Mouse (Mus musculus) CH12.LX (cell line): ENCODE data around the gene Rbm14. TPM values are rescaled to one million over a fixed set of nuclear protein-coding genes. Genes with fewer than 3 reads are reported as not detected.

ENCODE experiments used
- DNase-seq: peaks from one replicate; pipeline ENCODE4 v3.0.0-alpha.2; 2013; ENCODE audit errors: extremely low read depth
- H3K27ac ChIP-seq: 2 replicates; pipeline ENCODE4 v1.5.1; 2012; ENCODE audit warnings: low read depth, mild to moderate bottlenecking, control low read depth, moderate library complexity; ENCODE audit not compliant: insufficient read depth
- H3K27me3 ChIP-seq: replicated peaks from 2 replicates; pipeline ENCODE3; 2012; ENCODE audit warnings: inconsistent platforms
- H3K36me3 ChIP-seq, 2 experiments: replicated peaks in 1 of 2; 2 replicates each; pipeline versions ENCODE3 to v1.6.1; 2012; ENCODE audit warnings: inconsistent platforms in 1 of 2, low read length in 1 of 2, mild to moderate bottlenecking in 1 of 2, mixed read lengths in 1 of 2, moderate library complexity in 1 of 2; ENCODE audit not compliant: control insufficient read depth in 1 of 2, insufficient read depth in 1 of 2
- H3K4me1 ChIP-seq, 2 experiments: 2 replicates each; pipeline ENCODE4 v1.6.1; 2012; ENCODE audit warnings: inconsistent platforms in 1 of 2, moderate library complexity in 1 of 2; ENCODE audit not compliant: insufficient read depth in 2 of 2, control insufficient read depth in 1 of 2
- H3K4me2 ChIP-seq: 2 replicates; pipeline ENCODE4 v1.6.1; 2012; ENCODE audit warnings: low read depth, mild to moderate bottlenecking, control low read depth; ENCODE audit not compliant: poor library complexity, insufficient read depth, severe bottlenecking
- H3K4me3 ChIP-seq, 3 experiments: fragments of 150-350 bp in 1 of 3; sonication (generic) in 1 of 3; replicated peaks in 1 of 3; 2 replicates each; pipeline versions ENCODE3 to v1.5.1; 2011 to 2012; ENCODE audit warnings: low read depth in 2 of 3, low read length in 2 of 3, mild to moderate bottlenecking in 2 of 3, moderate library complexity in 2 of 3, control low read depth in 1 of 3, improper control_type of control experiment in 1 of 3, inconsistent platforms in 1 of 3, mixed read lengths in 1 of 3; ENCODE audit not compliant: poor library complexity in 1 of 3
- H3K79me2 ChIP-seq: replicated peaks from 2 replicates; pipeline ENCODE4 v1.6.1; 2012; ENCODE audit warnings: mild to moderate bottlenecking, moderate library complexity; ENCODE audit not compliant: control insufficient read depth, poor library complexity, insufficient read depth, severe bottlenecking; ENCODE audit errors: extremely low read depth
- H3K9ac ChIP-seq: 2 replicates; pipeline ENCODE4 v1.6.1; 2012; ENCODE audit warnings: low read depth, mild to moderate bottlenecking, control low read depth, moderate library complexity; ENCODE audit not compliant: insufficient read depth
- H3K9me3 ChIP-seq: replicated peaks from 2 replicates; pipeline ENCODE3; 2012; ENCODE audit warnings: low read length, inconsistent platforms, mixed read lengths
- BHLHE40 ChIP-seq: IDR thresholded peaks from 2 replicates; pipeline ENCODE4 v1.6.1; 2011; ENCODE audit warnings: mild to moderate bottlenecking, low read depth, low read length, improper control_type of control experiment
- CHD1 ChIP-seq: IDR thresholded peaks from 2 replicates; pipeline ENCODE4 v1.6.1; 2012; ENCODE audit warnings: low read depth, low read length, improper control_type of control experiment, inconsistent platforms
- CHD2 ChIP-seq: IDR thresholded peaks from 2 replicates; pipeline ENCODE4 v1.6.1; 2011; ENCODE audit warnings: low read length, improper control_type of control experiment
- HCFC1 ChIP-seq: IDR thresholded peaks from 2 replicates; pipeline ENCODE4 v1.6.1; 2012; ENCODE audit warnings: low read depth, mild to moderate bottlenecking, inconsistent platforms, low read length, improper control_type of control experiment
- IRF4 ChIP-seq: IDR thresholded peaks from 2 replicates; pipeline ENCODE4 v1.6.1; 2014; ENCODE audit warnings: low read depth, mild to moderate bottlenecking, inconsistent platforms, low read length, improper control_type of control experiment
- JUN ChIP-seq: IDR thresholded peaks from 2 replicates; pipeline ENCODE4 v1.6.1; 2011; ENCODE audit warnings: low read depth, mild to moderate bottlenecking, low read length, improper control_type of control experiment, moderate library complexity; ENCODE audit not compliant: insufficient read depth
- JUND ChIP-seq: conservative IDR thresholded peaks from 2 replicates; pipeline ENCODE4 v1.6.1; 2011; ENCODE audit warnings: low read depth, low read length, improper control_type of control experiment
- MAFK ChIP-seq: IDR thresholded peaks from 2 replicates; pipeline ENCODE4 v1.6.1; 2011; ENCODE audit warnings: low read length, improper control_type of control experiment; ENCODE audit not compliant: insufficient replicate concordance
- MEF2A ChIP-seq: IDR thresholded peaks from 2 replicates; pipeline ENCODE4 v1.6.1; 2014; ENCODE audit warnings: low read depth, mild to moderate bottlenecking, inconsistent platforms, low read length, improper control_type of control experiment, borderline replicate concordance
- NELFE ChIP-seq: IDR thresholded peaks from 2 replicates; pipeline ENCODE4 v1.6.1; 2011; ENCODE audit warnings: low read depth, low read length, improper control_type of control experiment
- NRF1 ChIP-seq: IDR thresholded peaks from 2 replicates; pipeline ENCODE4 v1.6.1; 2014; ENCODE audit warnings: low read depth, mild to moderate bottlenecking, inconsistent platforms, low read length, improper control_type of control experiment, moderate library complexity
- POLR2A ChIP-seq: IDR thresholded peaks from 2 replicates; pipeline ENCODE4 v1.6.1; 2011; ENCODE audit warnings: low read depth, mild to moderate bottlenecking, improper control_type of control experiment, low read length
- RAD21 ChIP-seq: IDR thresholded peaks from 2 replicates; pipeline ENCODE4 v1.6.1; 2011; ENCODE audit warnings: low read depth, mild to moderate bottlenecking, low read length, improper control_type of control experiment, moderate library complexity
- RCOR1 ChIP-seq: conservative IDR thresholded peaks from 2 replicates; pipeline ENCODE4 v1.6.1; 2012; ENCODE audit warnings: low read depth, mild to moderate bottlenecking, inconsistent platforms, low read length, improper control_type of control experiment
- SIN3A ChIP-seq: IDR thresholded peaks from 2 replicates; pipeline ENCODE4 v1.6.1; 2012; ENCODE audit warnings: low read length, improper control_type of control experiment, inconsistent platforms
- SMC3 ChIP-seq: IDR thresholded peaks from 2 replicates; pipeline ENCODE4 v1.6.1; 2011; ENCODE audit warnings: low read depth, low read length, improper control_type of control experiment
- TCF12 ChIP-seq: IDR thresholded peaks from 2 replicates; pipeline ENCODE4 v1.6.1; 2014; ENCODE audit warnings: low read depth, mild to moderate bottlenecking, inconsistent platforms, low read length, improper control_type of control experiment
- USF2 ChIP-seq: conservative IDR thresholded peaks from 2 replicates; pipeline ENCODE4 v1.6.1; 2011; ENCODE audit warnings: low read depth, low read length, improper control_type of control experiment
- ZMIZ1 ChIP-seq: IDR thresholded peaks from 2 replicates; pipeline ENCODE4 v1.6.1; 2012; ENCODE audit warnings: low read depth, mild to moderate bottlenecking, inconsistent platforms, low read length, improper control_type of control experiment
- ZNF384 ChIP-seq: IDR thresholded peaks from 2 replicates; pipeline ENCODE4 v1.6.1; 2012; ENCODE audit warnings: low read depth, low read length, improper control_type of control experiment, inconsistent platforms
- dilution Hi-C: fragments of 300-500 bp; cut with MboI; formaldehyde crosslinking; loops from 2 replicates; pipeline ENCODE4 v1.14.3; 2020; ENCODE audit warnings: low sequenced_read_pairs; ENCODE audit not compliant: extremely low pct_unique_long_range_greater_than_20kb, extremely low pct_ligation_motif_present
- in situ Hi-C: fragments of 300-500 bp; cut with MboI; formaldehyde crosslinking; loops from 3 replicates; pipeline ENCODE4 v1.14.3; 2019; ENCODE audit warnings: low sequenced_read_pairs, low pct_ligation_motif_present, low pct_unique_long_range_greater_than_20kb, mixed read lengths
- polyA plus RNA-seq: library from polyadenylated mRNA; unstranded; fragments of >175 nt; gene quantifications from 2 replicates; pipeline ENCODE4 v1.2.1, GENCODE M21; 2012; ENCODE audit warnings: low read depth; ENCODE audit not compliant: insufficient read length
- total RNA-seq, 2 experiments: library from RNA; depleted of rRNA; stranded (reverse); fragments of 300-350 nt in 1 of 2; fragments of >200 nt in 1 of 2; gene quantifications; 2 replicates each; pipeline ENCODE4 v1.2.3; 2012 to 2014

The Rbm14 gene
- total and polyA plus RNA-seq, 3 experiments = 19.1 to 59.1 (median 47.1) TPM

- no peak for TF ChIP-seq USF2
- peak; percentile 99 for TF ChIP-seq NRF1
- TF ChIP-seq ZMIZ1 = peak; percentile 38; the same call in 1 of the 2 replicates
- TF ChIP-seq SIN3A = peak; percentile 100
- peak; percentile 64 for TF ChIP-seq TCF12
These were observed 27.7 kb upstream of the Rbm14 start, which contains the start of the genes Ccs and Ccdc87 (continued) for GRCm38 (mm10) chr19:4839149-4839548.

DNA sequence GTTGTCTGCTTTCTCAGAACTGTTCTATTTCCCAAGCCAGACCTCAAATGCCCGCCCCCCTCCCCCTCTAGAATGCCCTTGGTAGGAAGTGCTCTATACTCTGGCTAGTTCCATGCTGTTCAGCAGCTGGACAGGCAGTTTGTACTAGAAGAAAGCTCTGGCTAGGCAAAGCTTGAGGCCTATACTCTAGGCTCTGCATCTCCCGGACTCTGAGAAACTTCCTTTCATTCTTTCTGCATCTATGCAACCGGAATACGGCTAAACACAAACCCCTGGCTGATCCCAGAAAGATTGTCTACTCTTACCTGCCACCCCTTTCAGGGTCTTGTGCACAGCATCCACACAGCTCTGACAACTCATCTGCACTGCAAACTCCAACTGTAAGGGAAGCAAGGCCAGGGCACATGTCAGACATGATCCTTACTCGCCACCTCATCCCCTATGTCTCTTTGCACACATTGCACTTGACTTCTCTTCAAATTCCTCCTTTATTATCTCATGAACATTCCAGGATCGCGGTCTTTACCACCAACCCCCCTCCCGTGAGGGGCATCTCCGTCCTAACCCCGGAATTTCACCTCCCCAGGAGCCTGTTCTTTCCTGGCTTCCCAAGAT is 27.2 kb upstream of the Rbm14 start:
- H3K9me3 ChIP-seq = no peaks in the 10 kb centered on the region
- peaks cover 38% of the 10 kb centered on the region for H3K27me3 ChIP-seq
- peak overlapping the region; percentile 78 for H3K4me2 ChIP-seq
- DNase-seq = peak; percentile 13
- TF ChIP-seq MEF2A (no peak), JUN (no peak), NELFE (no peak), SMC3 (no peak), CHD1 (no peak), CHD2 (no peak), HCFC1 (no peak), RAD21 (no peak), JUND (no peak), RCOR1 (no peak)
- in situ Hi-C loops (no loop called here), dilution Hi-C loops (no loop called here)
- peak overlapping the region; percentile 76 to 81 (median 76) for H3K4me3 ChIP-seq
- H3K27ac ChIP-seq = no peak overlapping the region
- peaks cover 5 to 26% of the 10 kb centered on the region in 2 experiments for H3K36me3 ChIP-seq
- peaks cover 6 to 19% of the 10 kb centered on the region in 2 experiments; a peak in 3 of 4 replicates for H3K4me1 ChIP-seq
- H3K9ac ChIP-seq = peak overlapping the region; percentile 83
- no peaks in the 10 kb centered on the region for H3K79me2 ChIP-seq

DNA sequence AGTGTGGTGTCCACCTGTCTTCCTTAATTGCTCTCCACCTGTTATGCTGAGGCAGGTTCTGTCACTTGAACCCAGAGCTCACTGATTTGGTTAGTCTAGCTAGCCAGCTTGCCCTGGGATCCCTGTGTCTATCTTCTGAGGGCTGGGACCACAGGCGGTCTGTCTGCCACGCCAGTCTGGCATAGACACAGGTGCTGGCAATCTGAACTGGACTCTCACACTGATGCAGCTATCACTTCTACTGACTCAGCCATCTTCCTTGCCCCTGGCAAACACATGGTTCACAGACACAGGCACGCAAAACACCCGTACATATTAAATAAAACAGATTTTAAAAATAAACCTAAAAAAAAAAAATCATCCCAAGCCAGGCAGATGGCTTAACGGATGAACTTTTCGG is 25.6 kb upstream of the Rbm14 start:
- peaks cover 14 to 40% of the 10 kb centered on the region in 2 experiments for H3K36me3 ChIP-seq

More for the DNA sequence above, 25.6 kb upstream of the Rbm14 start:
- dilution Hi-C loops = no loop called here
- Histone ChIP-seq H3K27ac (no peak overlapping the region), H3K9me3 (no peaks in the 10 kb centered on the region), H3K4me2 (no peak overlapping the region), H3K9ac (no peak overlapping the region), H3K27me3 (peaks cover 26% of the 10 kb centered on the region), H3K4me1 (peaks cover 6 to 25% of the 10 kb centered on the region in 2 experiments; a peak in 3 of 4 replicates), H3K79me2 (no peaks in the 10 kb centered on the region), H3K4me3 (no peak overlapping the region)
- DNase-seq = no peak
- in situ Hi-C loops = no loop called here
- no peak for TF ChIP-seq RAD21
- TF ChIP-seq MAFK = no peak
- TF ChIP-seq IRF4 = no peak
- no peak for TF ChIP-seq ZNF384
- no peak for TF ChIP-seq SMC3
- TF ChIP-seq BHLHE40 = no peak
- TF ChIP-seq SIN3A = no peak
- TF ChIP-seq POLR2A = no peak
